Mouse (Mus musculus) CH12.LX (cell line): ENCODE results near the gene Msi1. TPM values are rescaled to one million over a fixed set of nuclear protein-coding genes. Genes with fewer than 3 reads are reported as not detected.

Experiments
- DNase-seq: peaks from one replicate; pipeline ENCODE4 v3.0.0-alpha.2; 2013; ENCODE audit errors: extremely low read depth
- H3K27ac ChIP-seq: 2 replicates; pipeline ENCODE4 v1.5.1; 2012; ENCODE audit warnings: low read depth, mild to moderate bottlenecking, control low read depth, moderate library complexity; ENCODE audit not compliant: insufficient read depth
- H3K27me3 ChIP-seq: replicated peaks from 2 replicates; pipeline ENCODE3; 2012; ENCODE audit warnings: inconsistent platforms
- H3K36me3 ChIP-seq, 2 experiments: replicated peaks in 1 of 2; 2 replicates each; pipeline versions ENCODE3 to v1.6.1; 2012; ENCODE audit warnings: inconsistent platforms in 1 of 2, low read length in 1 of 2, mild to moderate bottlenecking in 1 of 2, mixed read lengths in 1 of 2, moderate library complexity in 1 of 2; ENCODE audit not compliant: control insufficient read depth in 1 of 2, insufficient read depth in 1 of 2
- H3K4me1 ChIP-seq, 2 experiments: 2 replicates each; pipeline ENCODE4 v1.6.1; 2012; ENCODE audit warnings: inconsistent platforms in 1 of 2, moderate library complexity in 1 of 2; ENCODE audit not compliant: insufficient read depth in 2 of 2, control insufficient read depth in 1 of 2
- H3K4me2 ChIP-seq: 2 replicates; pipeline ENCODE4 v1.6.1; 2012; ENCODE audit warnings: low read depth, mild to moderate bottlenecking, control low read depth; ENCODE audit not compliant: poor library complexity, insufficient read depth, severe bottlenecking
- H3K4me3 ChIP-seq, 3 experiments: fragments of 150-350 bp in 1 of 3; sonication (generic) in 1 of 3; replicated peaks in 1 of 3; 2 replicates each; pipeline versions ENCODE3 to v1.5.1; 2011 to 2012; ENCODE audit warnings: low read depth in 2 of 3, low read length in 2 of 3, mild to moderate bottlenecking in 2 of 3, moderate library complexity in 2 of 3, control low read depth in 1 of 3, improper control_type of control experiment in 1 of 3, inconsistent platforms in 1 of 3, mixed read lengths in 1 of 3; ENCODE audit not compliant: poor library complexity in 1 of 3
- H3K79me2 ChIP-seq: replicated peaks from 2 replicates; pipeline ENCODE4 v1.6.1; 2012; ENCODE audit warnings: mild to moderate bottlenecking, moderate library complexity; ENCODE audit not compliant: control insufficient read depth, poor library complexity, insufficient read depth, severe bottlenecking; ENCODE audit errors: extremely low read depth
- H3K9ac ChIP-seq: 2 replicates; pipeline ENCODE4 v1.6.1; 2012; ENCODE audit warnings: low read depth, mild to moderate bottlenecking, control low read depth, moderate library complexity; ENCODE audit not compliant: insufficient read depth
- H3K9me3 ChIP-seq: replicated peaks from 2 replicates; pipeline ENCODE3; 2012; ENCODE audit warnings: low read length, inconsistent platforms, mixed read lengths
- CTCF ChIP-seq, 2 experiments: IDR thresholded peaks in 1 of 2; conservative IDR thresholded peaks in 1 of 2; 2 replicates each; pipeline ENCODE4 v1.5.1; 2011 to 2012; ENCODE audit warnings: low read depth in 2 of 2, low read length in 2 of 2, improper control_type of control experiment in 1 of 2, inconsistent platforms in 1 of 2, mild to moderate bottlenecking in 1 of 2, moderate library complexity in 1 of 2
- E2F4 ChIP-seq: IDR thresholded peaks from 2 replicates; pipeline ENCODE4 v1.6.1; 2011; ENCODE audit warnings: low read depth, low read length, improper control_type of control experiment; ENCODE audit not compliant: insufficient replicate concordance
- EP300 ChIP-seq: IDR thresholded peaks from 2 replicates; pipeline ENCODE4 v1.6.1; 2011; ENCODE audit warnings: low read length, improper control_type of control experiment
- GABPA ChIP-seq: IDR thresholded peaks from 2 replicates; pipeline ENCODE4 v1.6.1; 2012; ENCODE audit warnings: low read depth, low read length, improper control_type of control experiment, inconsistent platforms; ENCODE audit not compliant: insufficient replicate concordance
- HCFC1 ChIP-seq: IDR thresholded peaks from 2 replicates; pipeline ENCODE4 v1.6.1; 2012; ENCODE audit warnings: low read depth, mild to moderate bottlenecking, inconsistent platforms, low read length, improper control_type of control experiment
- MAFK ChIP-seq: IDR thresholded peaks from 2 replicates; pipeline ENCODE4 v1.6.1; 2011; ENCODE audit warnings: low read length, improper control_type of control experiment; ENCODE audit not compliant: insufficient replicate concordance
- MEF2A ChIP-seq: IDR thresholded peaks from 2 replicates; pipeline ENCODE4 v1.6.1; 2014; ENCODE audit warnings: low read depth, mild to moderate bottlenecking, inconsistent platforms, low read length, improper control_type of control experiment, borderline replicate concordance
- MXI1 ChIP-seq: IDR thresholded peaks from 2 replicates; pipeline ENCODE4 v1.6.1; 2011; ENCODE audit warnings: mild to moderate bottlenecking, low read depth, low read length, improper control_type of control experiment
- PAX5 ChIP-seq: IDR thresholded peaks from 2 replicates; pipeline ENCODE4 v1.6.1; 2012; ENCODE audit warnings: low read length, inconsistent platforms, mixed read lengths
- POLR2A ChIP-seq: IDR thresholded peaks from 2 replicates; pipeline ENCODE4 v1.6.1; 2011; ENCODE audit warnings: low read depth, mild to moderate bottlenecking, improper control_type of control experiment, low read length
- SIN3A ChIP-seq: IDR thresholded peaks from 2 replicates; pipeline ENCODE4 v1.6.1; 2012; ENCODE audit warnings: low read length, improper control_type of control experiment, inconsistent platforms
- SMC3 ChIP-seq: IDR thresholded peaks from 2 replicates; pipeline ENCODE4 v1.6.1; 2011; ENCODE audit warnings: low read depth, low read length, improper control_type of control experiment
- UBTF ChIP-seq: IDR thresholded peaks from 2 replicates; pipeline ENCODE4 v1.6.1; 2012; ENCODE audit warnings: low read depth, mild to moderate bottlenecking, inconsistent platforms, low read length, improper control_type of control experiment, moderate library complexity
- USF1 ChIP-seq: IDR thresholded peaks from 2 replicates; pipeline ENCODE4 v1.6.1; 2014; ENCODE audit warnings: low read depth, mild to moderate bottlenecking, inconsistent platforms, low read length, improper control_type of control experiment
- USF2 ChIP-seq: conservative IDR thresholded peaks from 2 replicates; pipeline ENCODE4 v1.6.1; 2011; ENCODE audit warnings: low read depth, low read length, improper control_type of control experiment
- ZKSCAN1 ChIP-seq: IDR thresholded peaks from 2 replicates; pipeline ENCODE4 v1.6.1; 2012; ENCODE audit warnings: low read depth, inconsistent platforms, low read length, improper control_type of control experiment, borderline replicate concordance
- ZMIZ1 ChIP-seq: IDR thresholded peaks from 2 replicates; pipeline ENCODE4 v1.6.1; 2012; ENCODE audit warnings: low read depth, mild to moderate bottlenecking, inconsistent platforms, low read length, improper control_type of control experiment
- ZNF384 ChIP-seq: IDR thresholded peaks from 2 replicates; pipeline ENCODE4 v1.6.1; 2012; ENCODE audit warnings: low read depth, low read length, improper control_type of control experiment, inconsistent platforms
- dilution Hi-C: fragments of 300-500 bp; cut with MboI; formaldehyde crosslinking; loops from 2 replicates; pipeline ENCODE4 v1.14.3; 2020; ENCODE audit warnings: low sequenced_read_pairs; ENCODE audit not compliant: extremely low pct_unique_long_range_greater_than_20kb, extremely low pct_ligation_motif_present
- in situ Hi-C: fragments of 300-500 bp; cut with MboI; formaldehyde crosslinking; loops from 3 replicates; pipeline ENCODE4 v1.14.3; 2019; ENCODE audit warnings: low sequenced_read_pairs, low pct_ligation_motif_present, low pct_unique_long_range_greater_than_20kb, mixed read lengths
- polyA plus RNA-seq: library from polyadenylated mRNA; unstranded; fragments of >175 nt; gene quantifications from 2 replicates; pipeline ENCODE4 v1.2.1, GENCODE M21; 2012; ENCODE audit warnings: low read depth; ENCODE audit not compliant: insufficient read length
- total RNA-seq, 2 experiments: library from RNA; depleted of rRNA; stranded (reverse); fragments of 300-350 nt in 1 of 2; fragments of >200 nt in 1 of 2; gene quantifications; 2 replicates each; pipeline ENCODE4 v1.2.3; 2012 to 2014

Msi1 gene
- total and polyA plus RNA-seq, 3 experiments, result 0.82 to 5.3 (median 4.1) TPM

- Histone ChIP-seq H3K27me3 (no peaks in the 10 kb centered on the region), H3K79me2 (no peaks in the 10 kb centered on the region)
- TF ChIP-seq ZKSCAN1 (peak; percentile 82), POLR2A (no peak)
- TF ChIP-seq, all 38 proteins: peak for 1
- Histone ChIP-seq H3K27ac (no peak overlapping the region), H3K4me2 (no peak overlapping the region), H3K4me3 (no peak overlapping the region), H3K4me1 (peaks cover 0 to 15% of the 10 kb centered on the region in 2 experiments; a peak in 1 of 4 replicates), H3K36me3 (peaks cover 0 to 46% of the 10 kb centered on the region in 2 experiments), H3K9me3 (no peaks in the 10 kb centered on the region), H3K9ac (no peak overlapping the region)
- dilution Hi-C loops, result no loop called here
- in situ Hi-C loops, result no loop called here
- DNase-seq, result no peak
These were observed 36.4 kb upstream of the Msi1 start for GRCm38 (mm10) chr5:115392969-115393368.

- Histone ChIP-seq H3K4me2 (no peak overlapping the region), H3K79me2 (no peaks in the 10 kb centered on the region), H3K9me3 (no peaks in the 10 kb centered on the region), H3K4me3 (no peak overlapping the region), H3K9ac (no peak overlapping the region), H3K27me3 (no peaks in the 10 kb centered on the region), H3K36me3 (peaks cover 0 to 43% of the 10 kb centered on the region in 2 experiments), H3K27ac (no peak overlapping the region), H3K4me1 (peaks cover 0 to 15% of the 10 kb centered on the region in 2 experiments; a peak in 1 of 4 replicates)
- no peak for TF ChIP-seq SMC3
- TF ChIP-seq USF2, result no peak
- TF ChIP-seq E2F4, result no peak
- no peak for TF ChIP-seq GABPA
- TF ChIP-seq SIN3A, result no peak
- no peak for TF ChIP-seq HCFC1
- no peak for TF ChIP-seq MXI1
- TF ChIP-seq ZMIZ1, result no peak
- TF ChIP-seq PAX5, result no peak
- TF ChIP-seq USF1, result no peak
- TF ChIP-seq MAFK, result no peak
- no peak for TF ChIP-seq MEF2A
- no peak for TF ChIP-seq ZNF384
- TF ChIP-seq UBTF, result no peak
- TF ChIP-seq ZKSCAN1, result no peak
- no peak for TF ChIP-seq POLR2A
- TF ChIP-seq CTCF (conservative IDR thresholded peaks at IDR 0.05 in 1 of 2, IDR thresholded peaks at IDR 0.05 in 1 of 2; ENCODE audit: low read depth in 2 of 2, low read length in 2 of 2), result no peak
- TF ChIP-seq EP300, result no peak
- DNase-seq, result no peak
- dilution Hi-C loops, result no loop called here
- in situ Hi-C loops, result no loop called here
These were observed 35.2 kb upstream of the Msi1 start for GRCm38 (mm10) chr5:115394223-115394622.
